Mouse (Mus musculus) stomach, postnatal 0 days (tissue): ENCODE results near the gene Snx11. TPM values are rescaled to one million over a fixed set of nuclear protein-coding genes. Genes with fewer than 3 reads are reported as not detected.
A peak's percentile ranks its signal among the peaks of the same experiment; 100 is the strongest.

Experiments used
- ATAC-seq: fragments of 200-750 bp; cut with Nextera tagmentation; 2 replicates; pipeline ENCODE4 v1.8.0; 2017; ENCODE audit not compliant: low FRiP score, low TSS enrichment
- DNase-seq: peaks from one replicate; pipeline ENCODE4 v3.0.0-alpha.2; 2016; ENCODE audit warnings: low spot score
- H3K27ac ChIP-seq: fragments of 300-500 bp; sonication (generic); replicated peaks from 2 replicates; pipeline ENCODE4 v1.5.1; 2014; ENCODE audit warnings: mild to moderate bottlenecking, control low read depth
- H3K27me3 ChIP-seq: fragments of 300-500 bp; sonication (generic); 2 replicates; pipeline ENCODE4 v1.6.1; 2014; ENCODE audit warnings: low read length; ENCODE audit not compliant: control insufficient read depth, insufficient read depth
- H3K36me3 ChIP-seq: fragments of 300-500 bp; sonication (generic); 2 replicates; pipeline ENCODE4 v1.6.1; 2014; ENCODE audit warnings: low read length, mixed read lengths; ENCODE audit not compliant: control insufficient read depth, insufficient read depth
- H3K4me1 ChIP-seq: fragments of 300-500 bp; sonication (generic); replicated peaks from 2 replicates; pipeline ENCODE4 v1.6.1; 2014; ENCODE audit warnings: antibody characterized with exemption; ENCODE audit not compliant: control insufficient read depth, insufficient read depth
- H3K4me2 ChIP-seq: fragments of 300-500 bp; sonication (generic); replicated peaks from 2 replicates; pipeline ENCODE4 v1.6.1; 2014; ENCODE audit warnings: low read depth, mild to moderate bottlenecking, control low read depth, moderate library complexity
- H3K4me3 ChIP-seq: fragments of 300-500 bp; sonication (generic); 2 replicates; pipeline ENCODE4 v1.5.1; 2014; ENCODE audit warnings: low read depth, low read length, control low read depth
- H3K9ac ChIP-seq: fragments of 300-500 bp; sonication (generic); 2 replicates; pipeline ENCODE4 v1.6.1; 2014; ENCODE audit warnings: mild to moderate bottlenecking, low read length, control low read depth, mixed read lengths
- H3K9me3 ChIP-seq: fragments of 300-500 bp; sonication (generic); 2 replicates; pipeline ENCODE4 v1.6.1; 2016; ENCODE audit warnings: low read length; ENCODE audit not compliant: control insufficient read depth
- CTCF ChIP-seq: IDR thresholded peaks from 2 replicates; pipeline ENCODE4 v1.5.1; 2016; ENCODE audit warnings: antibody characterized with exemption, low read depth, mild to moderate bottlenecking, moderate library complexity
- EP300 ChIP-seq: optimal IDR thresholded peaks from 2 replicates; pipeline ENCODE3; 2016; ENCODE audit warnings: antibody characterized with exemption
- WGBS: fragments of 180-500 bp; shearing (Covaris S2); extraction: QIAGEN DNeasy Blood & Tissue Kit; methylation state at CpG from one replicate; pipeline ENCODE4 v1.1.7; 2014; 5-methylcytosine and 5-hydroxymethylcytosine counted together
- polyA plus RNA-seq: library from polyadenylated mRNA; unstranded; fragments of >200 nt; fragmentation: Nextera tagmentation; extraction: Ambion mirVana; gene quantifications from 2 replicates; pipeline ENCODE4 v1.2.1, GENCODE M21; 2015

Gene Snx11
- polyA plus RNA-seq, 1 experiment from 2014 or later, result 17.6 TPM

DNA sequence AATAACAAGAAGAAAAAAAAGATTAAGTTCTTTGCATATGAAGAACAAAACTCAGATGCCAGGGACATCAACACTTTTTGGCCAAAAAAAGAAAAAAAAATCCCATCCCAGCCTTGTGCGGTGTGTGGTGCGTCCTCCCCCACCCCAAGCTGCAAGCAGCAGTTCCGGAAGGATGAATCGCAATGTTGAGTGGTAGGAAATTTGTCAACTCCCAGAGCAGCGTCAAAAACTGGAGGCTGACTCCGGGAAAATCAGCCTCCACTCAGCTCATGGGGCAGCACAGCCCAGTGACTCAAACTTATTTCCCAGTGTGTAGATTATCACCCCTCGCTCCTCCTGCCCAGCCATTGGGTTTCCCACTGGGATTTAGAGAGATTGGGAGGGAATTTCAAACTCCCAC is 15.4 kb downstream of the Snx11 start:
- Histone ChIP-seq H3K36me3 (no peaks in the 10 kb centered on the region), H3K9ac (no peak overlapping the region), H3K27me3 (no peaks in the 10 kb centered on the region), H3K4me3 (no peak overlapping the region), H3K9me3 (no peaks in the 10 kb centered on the region), H3K4me2 (no peak overlapping the region), H3K4me1 (no peaks in the 10 kb centered on the region), H3K27ac (no peak overlapping the region)
- TF ChIP-seq CTCF, result no peak
- no peak for TF ChIP-seq EP300
- WGBS, result 56% methylated on average over 7 of the region's 7 CpGs
- no peak for ATAC-seq
- no peak for DNase-seq

DNA sequence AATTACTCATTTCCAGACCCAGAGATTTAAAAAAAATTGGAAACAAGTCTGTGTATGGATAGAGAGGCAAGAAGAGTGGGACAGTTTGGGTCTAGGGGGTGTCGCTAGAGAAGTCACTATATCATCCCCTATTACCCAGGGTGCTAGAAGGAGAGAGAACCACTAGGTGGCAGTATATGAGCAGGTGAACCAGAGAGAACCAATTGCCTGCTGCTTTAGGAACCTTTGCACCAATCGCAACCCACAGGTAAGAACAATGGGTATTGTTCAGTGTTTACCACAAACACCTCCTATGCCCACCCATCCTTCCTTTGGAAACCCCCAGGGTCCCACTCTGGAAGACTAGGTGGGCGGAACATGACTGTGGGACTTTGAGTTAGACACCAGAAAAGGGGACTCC is 17.3 kb downstream of the Snx11 start:
- DNase-seq, result peak; percentile 45
- 49% methylated on average over 3 of the region's 3 CpGs for WGBS
- H3K4me1 ChIP-seq, result no peaks in the 10 kb centered on the region
- no peaks in the 10 kb centered on the region for H3K36me3 ChIP-seq
- H3K9me3 ChIP-seq, result no peaks in the 10 kb centered on the region
- H3K9ac ChIP-seq, result no peak overlapping the region
- H3K4me3 ChIP-seq, result no peak overlapping the region
- ATAC-seq, result peak; percentile 48; the same call in 1 of the 2 replicates
- TF ChIP-seq CTCF (peak; percentile 91), EP300 (no peak)
- no peak overlapping the region for H3K27ac ChIP-seq
- no peaks in the 10 kb centered on the region for H3K27me3 ChIP-seq
- no peak overlapping the region for H3K4me2 ChIP-seq

DNA sequence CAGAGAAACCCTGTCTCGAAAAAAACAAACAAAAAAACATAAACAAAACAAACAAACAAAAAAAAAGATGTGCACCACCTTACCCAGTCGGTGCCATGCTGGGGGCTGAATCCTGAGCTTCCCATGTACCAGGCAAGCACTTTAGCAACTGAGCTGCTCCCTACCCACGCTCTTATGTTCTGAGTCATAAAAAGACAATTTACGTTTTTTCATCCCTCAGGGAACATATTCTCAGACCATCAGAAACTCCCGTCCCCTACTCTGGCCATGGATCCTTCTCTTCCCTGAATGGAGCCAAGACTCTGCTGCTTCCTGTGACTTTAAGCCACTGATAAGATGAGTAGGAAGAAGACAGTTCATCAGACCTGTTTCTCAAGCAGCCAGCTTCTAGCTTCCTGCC is 19.0 kb downstream of the Snx11 start:
- no peak overlapping the region for H3K4me2 ChIP-seq
- no peak for ATAC-seq
- no peaks in the 10 kb centered on the region for H3K27me3 ChIP-seq
- TF ChIP-seq CTCF (no peak), EP300 (no peak)
- no peaks in the 10 kb centered on the region for H3K4me1 ChIP-seq
- H3K9ac ChIP-seq, result no peak overlapping the region
- no peak overlapping the region for H3K27ac ChIP-seq
- H3K9me3 ChIP-seq, result no peaks in the 10 kb centered on the region
- no peaks in the 10 kb centered on the region for H3K36me3 ChIP-seq
- WGBS, result 67% methylated on average over 5 of the region's 5 CpGs
- no peak for DNase-seq
- H3K4me3 ChIP-seq, result no peak overlapping the region

DNA sequence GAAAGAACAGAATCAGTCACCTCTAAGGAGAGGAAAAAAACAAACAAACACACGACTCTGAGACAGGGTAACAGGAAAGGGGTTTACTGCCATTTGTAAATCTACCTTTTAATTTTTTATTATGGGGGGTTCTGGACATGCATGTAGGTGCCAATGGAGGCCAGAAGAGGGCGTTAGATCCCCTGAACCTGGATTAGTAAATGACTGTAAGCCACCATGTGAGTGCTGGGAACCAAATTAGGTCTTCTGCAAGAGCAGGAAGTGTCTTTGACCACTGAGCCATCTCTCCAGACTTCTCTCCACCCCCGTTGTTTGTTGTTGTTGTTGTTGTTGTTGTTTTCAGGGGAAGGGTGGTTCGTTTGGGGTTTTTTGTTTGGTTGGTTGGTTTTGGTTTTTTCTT is 19.9 kb downstream of the Snx11 start:
- no peak overlapping the region for H3K27ac ChIP-seq
- no peak overlapping the region for H3K4me3 ChIP-seq
- H3K9ac ChIP-seq, result no peak overlapping the region
- no peaks in the 10 kb centered on the region for H3K27me3 ChIP-seq
- H3K9me3 ChIP-seq, result no peaks in the 10 kb centered on the region
- H3K36me3 ChIP-seq, result no peaks in the 10 kb centered on the region
- no peak overlapping the region for H3K4me2 ChIP-seq
- ATAC-seq (no peak), DNase-seq (no peak)
- peak; percentile 25; the same call in 1 of the 2 replicates for TF ChIP-seq CTCF
- no peak for TF ChIP-seq EP300
- no peaks in the 10 kb centered on the region for H3K4me1 ChIP-seq
- 53% methylated on average over 4 of the region's 4 CpGs for WGBS

DNA sequence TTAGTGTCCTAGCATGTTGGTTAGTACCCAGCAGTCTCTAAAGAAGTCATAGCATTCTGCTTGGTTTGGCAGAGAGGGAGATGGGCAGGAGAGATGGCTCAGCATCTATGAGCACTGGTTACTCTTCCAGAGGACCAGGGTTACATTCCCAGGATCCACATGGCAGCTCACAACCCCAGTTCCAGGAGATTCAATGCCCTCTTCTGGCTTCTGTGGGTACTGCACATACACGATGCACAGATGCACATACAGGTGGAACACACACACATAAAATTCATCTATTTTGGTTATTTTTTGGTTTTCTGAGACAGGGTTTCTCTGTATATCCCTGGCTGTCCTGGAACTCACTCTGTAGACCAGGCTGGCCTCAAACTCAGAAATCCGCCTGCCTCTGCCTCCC is 22.1 kb downstream of the Snx11 start:
- Histone ChIP-seq H3K9me3 (no peaks in the 10 kb centered on the region), H3K27ac (no peak overlapping the region), H3K4me2 (no peak overlapping the region), H3K36me3 (no peaks in the 10 kb centered on the region), H3K9ac (no peak overlapping the region), H3K4me1 (no peaks in the 10 kb centered on the region), H3K4me3 (no peak overlapping the region), H3K27me3 (no peaks in the 10 kb centered on the region)
- TF ChIP-seq EP300 (no peak), CTCF (peak; percentile 18; the same call in 1 of the 2 replicates)
- DNase-seq (no peak), ATAC-seq (no peak)
- WGBS, result 100% methylated on average over 2 of the region's 2 CpGs

DNA sequence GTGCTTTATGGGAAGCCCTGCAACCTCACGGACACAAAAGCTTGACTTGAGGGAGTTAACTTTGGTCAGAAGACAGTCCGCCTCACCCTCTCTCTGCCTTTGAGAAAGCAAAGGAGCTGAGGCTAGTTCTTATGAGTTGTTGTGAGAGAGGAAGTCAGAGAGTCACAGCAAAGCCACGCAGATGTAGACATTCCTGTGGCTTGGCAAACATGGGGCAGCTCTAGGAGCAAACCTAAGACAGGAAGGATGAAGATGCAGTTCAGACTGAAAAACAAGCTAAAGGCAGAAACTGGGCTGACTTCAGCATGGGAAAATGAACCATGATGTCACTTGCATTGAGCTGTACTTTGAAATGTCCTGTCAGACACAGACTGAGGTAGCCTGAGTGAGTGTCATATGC is 29.8 kb downstream of the Snx11 start:
- TF ChIP-seq CTCF (no peak), EP300 (no peak)
- H3K9me3 ChIP-seq, result no peaks in the 10 kb centered on the region
- no peak overlapping the region for H3K27ac ChIP-seq
- no peak overlapping the region for H3K4me3 ChIP-seq
- no peaks in the 10 kb centered on the region for H3K27me3 ChIP-seq
- ATAC-seq (no peak), DNase-seq (no peak)
- no peak overlapping the region for H3K9ac ChIP-seq
- no peak overlapping the region for H3K4me2 ChIP-seq
- H3K36me3 ChIP-seq, result no peaks in the 10 kb centered on the region
- WGBS, result 40% methylated on average over 3 of the region's 3 CpGs
- H3K4me1 ChIP-seq, result no peaks in the 10 kb centered on the region
